Mouse (Mus musculus) hindbrain, embryonic 15.5 days (tissue): ENCODE results near the gene Mprip. TPM values are rescaled to one million over a fixed set of nuclear protein-coding genes. Genes with fewer than 3 reads are reported as not detected.

Source experiments
- ATAC-seq: fragments of 200-750 bp; cut with Nextera tagmentation; 2 replicates; pipeline ENCODE4 v1.8.0; 2017; ENCODE audit warnings: low read depth, moderate number of reproducible peaks, moderate TSS enrichment; ENCODE audit not compliant: low FRiP score
- H3K27ac ChIP-seq: fragments of 300-500 bp; sonication (generic); replicated peaks from 2 replicates; pipeline ENCODE4 v1.5.1; 2015; ENCODE audit warnings: mild to moderate bottlenecking, inconsistent platforms
- H3K27me3 ChIP-seq: fragments of 300-500 bp; sonication (generic); 2 replicates; pipeline ENCODE4 v1.6.1; 2015; ENCODE audit warnings: control low read depth, inconsistent platforms
- H3K36me3 ChIP-seq: fragments of 300-500 bp; sonication (generic); 2 replicates; pipeline ENCODE4 v1.6.1; 2015; ENCODE audit warnings: control low read depth, inconsistent platforms
- H3K4me1 ChIP-seq: fragments of 300-500 bp; sonication (generic); replicated peaks from 2 replicates; pipeline ENCODE4 v1.6.1; 2015; ENCODE audit warnings: control low read depth, inconsistent platforms
- H3K4me2 ChIP-seq: fragments of 300-500 bp; sonication (generic); 2 replicates; pipeline ENCODE4 v1.6.1; 2015; ENCODE audit warnings: moderate library complexity, mild to moderate bottlenecking, inconsistent platforms
- H3K4me3 ChIP-seq: fragments of 300-500 bp; sonication (generic); 2 replicates; pipeline ENCODE4 v1.5.1; 2015; ENCODE audit warnings: mild to moderate bottlenecking, inconsistent platforms
- H3K9ac ChIP-seq: fragments of 300-500 bp; sonication (generic); 2 replicates; pipeline ENCODE4 v1.6.1; 2015; ENCODE audit warnings: inconsistent platforms
- H3K9me3 ChIP-seq: fragments of 300-500 bp; sonication (generic); 2 replicates; pipeline ENCODE4 v1.6.1; 2016; ENCODE audit warnings: control low read depth, inconsistent platforms
- WGBS: fragments of 180-500 bp; shearing (Covaris S2); methylation state at CpG from one replicate; pipeline ENCODE4 v1.1.7; 2015; 5-methylcytosine and 5-hydroxymethylcytosine counted together
- polyA plus RNA-seq: library from polyadenylated mRNA; unstranded; fragments of >200 nt; fragmentation: Nextera tagmentation; extraction: Ambion mirVana; gene quantifications from 2 replicates; pipeline ENCODE4 v1.2.1, GENCODE M21; 2015

The Mprip gene
- polyA plus RNA-seq, 1 experiment from 2014 or later: 80.4 TPM

- no peak overlapping the region for H3K4me3 ChIP-seq
- no peak overlapping the region for H3K4me2 ChIP-seq
- H3K9me3 ChIP-seq: no peaks in the 10 kb centered on the region
- no peak for ATAC-seq
- no peaks in the 10 kb centered on the region for H3K36me3 ChIP-seq
- WGBS: 95% methylated on average over 6 of the region's 6 CpGs
- no peak overlapping the region for H3K9ac ChIP-seq
- H3K27me3 ChIP-seq: no peaks in the 10 kb centered on the region
- no peak overlapping the region for H3K27ac ChIP-seq
- H3K4me1 ChIP-seq: no peaks in the 10 kb centered on the region
Measured at GRCm38 (mm10) chr11:59684956-59685355, 23.9 kb downstream of the Mprip start.

GRCm38 (mm10) chr11:59694533-59694932 lies 33.4 kb downstream of the Mprip start:
- Histone ChIP-seq H3K4me1 (peaks cover 19% of the 10 kb centered on the region), H3K4me3 (no peak overlapping the region), H3K27me3 (no peaks in the 10 kb centered on the region), H3K36me3 (peaks cover 7% of the 10 kb centered on the region), H3K9me3 (no peaks in the 10 kb centered on the region), H3K4me2 (no peak overlapping the region), H3K9ac (no peak overlapping the region), H3K27ac (no peak overlapping the region)
- no peak for ATAC-seq
- 70% methylated on average over 1 of the region's 1 CpGs for WGBS

GRCm38 (mm10) chr11:59695550-59695949 lies 34.4 kb downstream of the Mprip start:
- H3K4me1 ChIP-seq: peaks cover 19% of the 10 kb centered on the region
- ATAC-seq: no peak
- no peak overlapping the region for H3K4me2 ChIP-seq
- H3K9ac ChIP-seq: no peak overlapping the region
- H3K4me3 ChIP-seq: no peak overlapping the region
- no peaks in the 10 kb centered on the region for H3K9me3 ChIP-seq
- peaks cover 7% of the 10 kb centered on the region for H3K36me3 ChIP-seq
- no peaks in the 10 kb centered on the region for H3K27me3 ChIP-seq
- H3K27ac ChIP-seq: no peak overlapping the region

- peaks cover 10% of the 10 kb centered on the region for H3K36me3 ChIP-seq
- no peaks in the 10 kb centered on the region for H3K27me3 ChIP-seq
- H3K4me1 ChIP-seq: peaks cover 19% of the 10 kb centered on the region
- H3K9me3 ChIP-seq: no peaks in the 10 kb centered on the region
- H3K4me3 ChIP-seq: no peak overlapping the region
- WGBS: 85% methylated on average over 1 of the region's 1 CpGs
- ATAC-seq: no peak
- H3K4me2 ChIP-seq: no peak overlapping the region
- H3K9ac ChIP-seq: no peak overlapping the region
- no peak overlapping the region for H3K27ac ChIP-seq
Measured at GRCm38 (mm10) chr11:59697572-59697971, 36.5 kb downstream of the Mprip start.

DNA sequence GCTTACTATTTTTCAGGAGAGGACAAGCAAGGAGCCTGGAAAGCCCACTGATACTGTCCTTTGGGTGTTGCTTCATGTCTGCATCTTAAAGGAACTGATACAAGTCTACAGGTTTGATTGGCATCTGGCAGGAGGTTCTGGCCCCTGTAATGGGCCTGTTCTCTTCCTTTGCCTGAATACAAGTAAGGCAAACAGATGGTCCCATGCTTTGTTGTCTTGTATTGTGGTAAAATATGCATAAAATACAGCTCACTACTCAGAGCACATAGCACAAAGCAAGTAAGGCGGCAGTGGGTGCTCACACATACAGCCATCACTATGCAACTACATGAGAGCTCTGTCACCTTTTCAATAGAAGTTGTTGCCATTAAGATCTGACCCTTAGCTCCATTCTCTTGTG lies 39.7 kb downstream of the Mprip start:
- H3K36me3 ChIP-seq: peaks cover 10% of the 10 kb centered on the region

DNA sequence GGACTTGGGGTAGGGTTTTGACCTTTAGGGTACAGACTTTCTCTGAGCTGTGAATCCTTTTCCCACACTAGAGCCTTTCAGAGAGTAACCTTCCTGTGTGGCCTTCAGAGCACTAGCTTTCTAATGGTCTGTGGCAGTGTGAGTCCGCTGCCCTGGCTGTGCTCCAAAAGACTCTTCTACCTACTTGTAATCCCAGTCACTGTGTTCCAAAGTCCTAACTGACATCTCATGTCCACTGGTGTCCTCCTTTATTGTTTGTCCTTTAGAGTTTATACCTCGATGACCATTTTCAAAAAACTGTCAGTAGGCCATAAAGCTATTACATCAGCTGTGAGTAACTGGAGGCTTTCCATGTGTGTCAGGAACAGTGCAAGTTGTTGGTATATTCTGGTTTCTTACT lies 44.0 kb downstream of the Mprip start:
- no peak for ATAC-seq
- no peaks in the 10 kb centered on the region for H3K27me3 ChIP-seq
- no peaks in the 10 kb centered on the region for H3K9me3 ChIP-seq
- no peak overlapping the region for H3K4me3 ChIP-seq
- no peak overlapping the region for H3K27ac ChIP-seq
- H3K4me2 ChIP-seq: no peak overlapping the region
- 84% methylated on average over 2 of the region's 2 CpGs for WGBS
- 0 out of 2 replicates have a peak, but pooled peaks cover 3% of the 10 kb centered on the region for H3K36me3 ChIP-seq
- peaks cover 28% of the 10 kb centered on the region for H3K4me1 ChIP-seq
- no peak overlapping the region for H3K9ac ChIP-seq

More for the DNA sequence above, 39.7 kb downstream of the Mprip start:
- H3K4me3 ChIP-seq: no peak overlapping the region
- 67% methylated on average over 1 of the region's 1 CpGs for WGBS
- H3K4me1 ChIP-seq: 0 out of 2 replicates have a peak, but pooled peaks cover 6% of the 10 kb centered on the region
- ATAC-seq: no peak
- H3K9ac ChIP-seq: no peak overlapping the region
- H3K27ac ChIP-seq: no peak overlapping the region
- no peaks in the 10 kb centered on the region for H3K27me3 ChIP-seq
- H3K9me3 ChIP-seq: no peaks in the 10 kb centered on the region
- no peak overlapping the region for H3K4me2 ChIP-seq

- no peaks in the 10 kb centered on the region for H3K9me3 ChIP-seq
- H3K4me3 ChIP-seq: no peak overlapping the region
- peak overlapping the region; percentile 16; the same call in 1 of the 2 replicates for H3K4me2 ChIP-seq
- ATAC-seq: no peak
- H3K36me3 ChIP-seq: no peaks in the 10 kb centered on the region
- no peak overlapping the region for H3K9ac ChIP-seq
- H3K27ac ChIP-seq: peak overlapping the region; percentile 75
- no peaks in the 10 kb centered on the region for H3K27me3 ChIP-seq
- 10% methylated on average over 2 of the region's 2 CpGs for WGBS
- peaks cover 28% of the 10 kb centered on the region for H3K4me1 ChIP-seq
Measured at GRCm38 (mm10) chr11:59707481-59707880, 46.4 kb downstream of the Mprip start.

DNA sequence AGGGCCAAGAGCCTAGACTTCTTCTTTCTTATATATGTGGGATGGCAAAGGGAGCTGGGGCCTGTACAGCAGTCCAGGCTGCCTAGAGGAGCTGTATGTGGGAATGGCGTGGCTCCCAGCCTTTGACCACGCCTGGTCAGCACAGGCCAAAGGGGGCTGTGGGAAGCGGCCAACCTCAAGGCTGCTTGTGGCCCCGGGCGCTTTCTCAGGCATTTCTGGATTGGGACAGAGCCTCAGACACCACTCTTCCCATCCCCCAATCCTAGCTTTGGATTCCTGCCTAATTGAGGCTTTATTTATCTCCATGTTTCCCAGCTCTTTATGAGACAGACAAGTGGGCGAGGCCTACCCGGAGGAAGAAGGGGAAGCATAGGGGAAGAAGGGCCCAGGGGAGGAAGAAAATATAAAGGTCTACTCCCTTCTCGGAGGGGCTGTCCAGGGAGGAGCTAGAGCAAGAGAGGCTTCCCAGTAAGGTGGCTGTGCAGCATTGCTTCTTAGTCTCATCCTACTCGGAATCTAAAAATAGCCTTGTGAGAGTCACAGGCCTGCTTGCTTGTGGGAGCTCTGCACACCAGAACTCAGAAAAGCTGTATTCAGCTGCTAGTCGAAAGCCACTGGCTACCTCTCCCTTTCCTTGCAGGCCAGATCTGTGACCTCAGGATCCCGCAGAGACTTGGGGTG lies 47.0 kb downstream of the Mprip start:
- Histone ChIP-seq H3K4me3 (no peak overlapping the region), H3K4me1 (peaks cover 28% of the 10 kb centered on the region), H3K36me3 (no peaks in the 10 kb centered on the region), H3K4me2 (peak overlapping the region; percentile 16), H3K27me3 (no peaks in the 10 kb centered on the region), H3K9ac (0 out of 2 replicates have a peak overlapping the region, but pooled peaks have one; percentile 8), H3K9me3 (no peaks in the 10 kb centered on the region), H3K27ac (peak overlapping the region; percentile 75)
- 27% methylated on average over 11 of the region's 11 CpGs for WGBS
- ATAC-seq: peak; percentile 90

- no peak for ATAC-seq
- H3K27ac ChIP-seq: no peak overlapping the region
- WGBS: 75% methylated on average over 3 of the region's 3 CpGs
- no peak overlapping the region for H3K4me2 ChIP-seq
- 0 out of 2 replicates have a peak, but pooled peaks cover under 1% of the 10 kb centered on the region for H3K4me1 ChIP-seq
- H3K27me3 ChIP-seq: no peaks in the 10 kb centered on the region
- no peak overlapping the region for H3K4me3 ChIP-seq
- H3K9ac ChIP-seq: no peak overlapping the region
- H3K9me3 ChIP-seq: no peaks in the 10 kb centered on the region
- no peaks in the 10 kb centered on the region for H3K36me3 ChIP-seq
Measured at GRCm38 (mm10) chr11:59715424-59715840, 54.3 kb downstream of the Mprip start.

DNA sequence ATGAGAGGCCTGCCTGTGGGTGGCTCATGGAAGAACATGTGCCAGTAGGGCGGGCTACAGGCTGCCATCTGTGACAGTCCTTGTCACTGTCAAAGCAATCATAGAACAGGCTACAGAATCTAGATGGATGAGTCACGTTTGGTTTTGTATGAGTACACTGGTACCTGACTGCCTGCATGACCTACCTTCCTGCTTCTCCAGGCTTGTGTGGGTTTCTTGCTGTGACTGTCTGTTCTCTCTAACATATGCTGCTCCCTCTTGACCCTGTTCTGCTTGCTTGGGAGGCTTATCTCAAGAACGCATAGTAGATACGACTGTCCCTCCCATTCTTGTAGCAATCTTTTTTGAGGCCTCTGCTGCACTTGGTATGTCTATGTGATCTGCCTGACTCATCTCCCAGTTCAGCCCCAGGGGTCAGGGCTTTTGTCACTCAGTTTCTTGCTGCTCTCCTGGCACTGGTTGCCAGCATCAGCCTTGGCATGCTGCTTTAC lies 56.7 kb downstream of the Mprip start:
- no peak for ATAC-seq
- Histone ChIP-seq H3K4me3 (no peak overlapping the region), H3K4me2 (no peak overlapping the region), H3K36me3 (no peaks in the 10 kb centered on the region), H3K27ac (no peak overlapping the region), H3K9ac (no peak overlapping the region), H3K4me1 (0 out of 2 replicates have a peak, but pooled peaks cover 7% of the 10 kb centered on the region), H3K9me3 (no peaks in the 10 kb centered on the region), H3K27me3 (no peaks in the 10 kb centered on the region)
- 92% methylated on average over 4 of the region's 4 CpGs for WGBS

- Histone ChIP-seq H3K9ac (no peak overlapping the region), H3K4me2 (no peak overlapping the region), H3K27ac (no peak overlapping the region), H3K4me3 (no peak overlapping the region), H3K27me3 (no peaks in the 10 kb centered on the region), H3K9me3 (no peaks in the 10 kb centered on the region), H3K4me1 (0 out of 2 replicates have a peak, but pooled peaks cover 7% of the 10 kb centered on the region), H3K36me3 (no peaks in the 10 kb centered on the region)
- 93% methylated on average over 5 of the region's 5 CpGs for WGBS
- ATAC-seq: peak; percentile 8; the same call in 1 of the 2 replicates
Measured at GRCm38 (mm10) chr11:59719185-59719584, 58.1 kb downstream of the Mprip start.

DNA sequence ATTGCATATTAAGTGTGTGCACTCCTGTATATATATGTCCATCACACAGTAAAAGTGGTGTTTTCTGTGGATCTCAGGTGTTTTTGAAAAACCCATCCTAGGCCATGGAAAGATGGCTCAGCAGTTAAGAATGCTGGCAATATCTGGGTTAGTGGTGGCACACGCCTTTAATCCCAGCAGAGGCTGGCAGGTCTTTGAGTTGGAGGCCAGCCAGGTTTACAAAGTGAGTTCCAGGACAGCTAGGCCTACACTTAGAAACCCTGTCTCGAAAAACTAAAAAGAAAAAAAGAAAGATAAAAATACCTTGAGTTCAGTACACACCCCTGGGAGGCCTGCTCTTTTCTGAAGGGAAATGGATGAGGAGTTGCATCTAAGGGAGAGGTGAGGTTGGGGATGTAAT lies 60.3 kb downstream of the Mprip start:
- H3K4me1 ChIP-seq: 0 out of 2 replicates have a peak, but pooled peaks cover 7% of the 10 kb centered on the region
- no peaks in the 10 kb centered on the region for H3K27me3 ChIP-seq
- H3K36me3 ChIP-seq: no peaks in the 10 kb centered on the region
- no peak overlapping the region for H3K4me3 ChIP-seq
- H3K27ac ChIP-seq: no peak overlapping the region
- no peak overlapping the region for H3K9ac ChIP-seq
- ATAC-seq: no peak
- no peak overlapping the region for H3K4me2 ChIP-seq
- 57% methylated on average over 2 of the region's 2 CpGs for WGBS
- H3K9me3 ChIP-seq: no peaks in the 10 kb centered on the region
